Mouse (Mus musculus) frontal cortex, postnatal 36 days (tissue): ENCODE measurements around the gene Cish.

ENCODE experiments used
- DNase-seq, 2 experiments: peaks; one replicate each; pipeline ENCODE4 v3.0.0; 2022; ENCODE audit warnings: low spot score in 2 of 2

Cish gene

DNA sequence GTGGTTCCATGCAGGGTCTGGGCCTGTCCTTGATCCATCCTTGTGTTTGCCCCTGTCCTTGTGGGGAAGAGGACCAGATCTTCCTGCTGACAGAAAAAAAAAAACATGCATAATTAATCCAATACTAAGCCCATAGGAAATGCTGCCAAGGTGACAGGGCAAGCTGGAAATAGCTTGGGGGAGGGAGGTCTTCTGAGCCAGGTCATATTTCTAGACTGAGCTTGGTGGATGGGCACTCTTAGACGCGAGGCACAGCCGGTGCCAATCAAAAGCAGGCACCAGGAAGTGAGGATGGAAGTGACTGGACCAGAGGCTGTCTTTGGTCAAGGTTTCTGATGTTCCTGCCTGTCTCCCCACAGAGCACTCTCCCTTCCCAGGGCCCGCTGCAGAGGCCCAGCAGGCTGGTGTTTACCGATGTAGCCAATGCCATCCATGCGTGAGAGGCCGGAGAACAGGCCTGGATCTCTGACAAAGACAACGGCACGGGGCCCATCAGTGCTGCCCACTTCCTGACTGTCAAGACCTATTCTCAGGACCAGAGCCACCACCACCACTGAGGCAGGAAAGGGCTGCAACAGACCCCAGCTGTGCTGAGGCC lies 51.9 kb downstream of the Cish start:
- no peak for DNase-seq

DNA sequence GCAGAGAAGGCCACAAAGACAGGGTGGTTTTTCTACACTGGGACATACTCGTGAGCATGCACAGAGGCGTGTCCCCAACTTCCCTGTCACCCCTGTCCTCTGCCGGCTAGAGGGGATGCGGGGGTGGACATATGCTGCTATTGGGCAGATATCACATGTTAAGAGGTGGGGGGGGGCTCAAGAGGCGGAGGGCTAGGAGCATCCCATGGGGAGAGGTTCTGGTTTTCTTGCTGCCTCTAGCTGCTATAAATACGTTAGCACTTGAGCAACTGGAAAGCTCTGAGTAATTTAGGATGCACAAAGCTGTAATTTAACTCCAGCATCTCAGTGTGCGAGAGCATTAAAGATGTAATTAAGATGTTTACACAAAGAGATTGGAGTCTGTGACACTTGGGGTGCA lies 53.5 kb downstream of the Cish start:
- no peak for DNase-seq
